Mouse (Mus musculus) cortical plate, adult 2 months (tissue): ENCODE results near the gene Pcsk7.

Experiments
- CTCF ChIP-seq: fragments of 200-500 bp; IDR thresholded peaks from 2 replicates; pipeline ENCODE4 v1.5.1; 2011; ENCODE audit warnings: mild to moderate bottlenecking, control low read depth, low read length; ENCODE audit not compliant: insufficient read depth; ENCODE audit errors: extremely low read depth
- POLR2A ChIP-seq: fragments of 200-500 bp; IDR thresholded peaks from 2 replicates; pipeline ENCODE4 v1.6.1; 2011; ENCODE audit warnings: mild to moderate bottlenecking, low read length, control low read depth; ENCODE audit not compliant: insufficient read depth; ENCODE audit errors: extremely low read depth

GRCm38 (mm10) chr9:45961855-45962254 is 55.6 kb downstream of the Pcsk7 start:
- no peak for TF ChIP-seq CTCF
- TF ChIP-seq POLR2A, result no peak
